Mouse (Mus musculus): ENCODE measurements at regions not wholly inside any gene's neighbourhood (a gene's known extent, or its start where the extent isn't known, plus 50 kb on each side); places are given as distances from the start of the nearest gene placed in this dataset.
A peak's percentile ranks its signal among the peaks of the same experiment; 100 is the strongest.

DNA sequence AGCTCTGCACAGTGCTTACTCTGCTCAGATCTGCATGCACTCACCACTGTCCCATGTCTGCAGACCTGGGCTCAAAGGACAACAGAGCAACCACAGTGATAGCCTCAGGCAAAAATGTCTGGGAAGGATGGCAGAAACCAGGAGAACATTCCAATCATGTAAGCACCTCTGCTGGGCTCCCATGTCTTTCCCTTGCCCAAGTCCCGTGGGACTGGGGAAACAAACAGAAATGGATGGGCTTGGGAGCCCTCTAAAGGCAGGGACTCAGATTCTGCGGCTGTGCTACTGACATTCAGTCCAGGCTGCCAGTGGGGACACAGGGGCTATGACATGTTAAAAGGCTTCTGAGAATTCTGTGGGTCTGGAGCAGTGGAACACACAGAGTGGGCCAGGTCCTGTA lies 128.8 kb upstream of the Dock1 start:
- DNase-seq = no peak

GRCm38 (mm10) chr7:134546187-134546586 lies 124.3 kb upstream of the Dock1 start:
- DNase-seq = no peak

GRCm38 (mm10) chr7:134549286-134549919 lies 121.1 kb upstream of the Dock1 start:
- no peak for DNase-seq

DNA sequence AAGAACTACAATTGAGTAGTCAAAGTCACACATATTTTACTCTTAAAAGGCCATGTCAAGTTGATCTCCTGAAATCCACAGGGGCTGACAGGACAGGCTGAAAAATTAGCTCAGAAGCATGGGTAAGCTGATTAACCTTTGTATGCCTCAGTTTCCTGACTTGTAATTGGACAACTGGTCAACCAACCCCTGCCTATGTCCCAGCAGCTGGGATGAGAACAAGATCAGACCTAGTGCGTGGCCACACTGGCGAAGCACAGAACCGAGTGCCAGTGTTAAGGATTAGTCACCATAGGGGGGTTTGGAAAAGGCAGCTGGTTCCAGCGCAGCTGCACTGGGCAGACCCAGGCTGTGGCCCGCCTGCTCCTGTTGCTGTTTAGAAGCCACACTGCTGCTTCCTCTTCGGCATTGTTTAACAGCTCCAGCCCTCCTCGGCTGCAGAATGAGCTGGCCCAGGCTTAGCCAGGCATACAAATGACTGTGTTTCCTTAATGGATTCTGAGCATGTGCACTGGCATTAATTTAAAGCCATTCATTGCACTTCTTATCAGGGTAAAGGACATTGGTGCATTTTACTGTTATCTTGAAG lies 120.1 kb upstream of the Dock1 start:
- peak; percentile 52 for DNase-seq

DNA sequence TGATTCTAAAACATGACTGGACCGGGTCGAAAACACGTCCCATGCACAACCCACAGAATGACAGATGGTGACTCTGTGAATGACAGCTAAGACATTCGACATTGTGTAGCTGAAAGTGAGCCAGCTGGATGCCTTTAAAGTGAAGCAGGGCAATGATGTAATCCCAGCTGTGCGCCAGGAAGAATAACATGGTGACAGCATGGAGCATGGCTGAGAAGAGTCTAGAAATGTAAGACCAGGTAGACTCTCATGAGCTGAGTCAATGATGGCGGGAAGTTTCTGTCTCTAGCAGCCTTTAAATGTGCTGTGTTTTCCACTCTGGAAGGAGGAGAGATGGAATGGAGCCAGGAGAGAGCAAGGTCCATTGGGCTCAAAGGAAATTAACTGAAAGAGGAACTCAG lies 118.4 kb upstream of the Dock1 start:
- DNase-seq = peak; percentile 71

- peak; percentile 70 for DNase-seq
Observed at GRCm38 (mm10) chr7:134556061-134556460, 114.4 kb upstream of the Dock1 start.

DNA sequence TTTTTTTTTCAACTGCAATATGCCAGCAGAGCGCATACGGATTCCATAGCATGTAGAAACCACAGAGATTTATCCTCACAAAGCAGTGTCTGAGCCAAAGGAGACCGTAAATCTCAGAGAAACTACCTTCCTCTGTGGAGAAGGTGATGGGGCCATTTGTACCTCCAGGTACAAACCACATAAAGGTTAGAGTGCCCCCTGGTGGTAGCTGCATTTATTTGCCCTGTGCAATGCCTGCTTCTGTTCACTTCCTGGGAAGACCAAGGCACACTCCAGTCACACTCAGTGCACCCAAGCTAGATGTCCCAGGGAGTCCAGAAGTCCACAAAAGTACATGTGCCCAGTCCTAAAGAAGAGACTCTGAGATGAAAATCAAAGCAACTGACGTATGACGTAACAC lies 104.1 kb upstream of the Dock1 start:
- DNase-seq = peak; percentile 61

GRCm38 (mm10) chr7:134569247-134569646 lies 101.2 kb upstream of the Dock1 start:
- DNase-seq = no peak

GRCm38 (mm10) chr7:134570176-134570810 lies 100.2 kb upstream of the Dock1 start:
- DNase-seq = no peak

- no peak for DNase-seq
Observed at GRCm38 (mm10) chr7:134581746-134582145, 88.7 kb upstream of the Dock1 start.

GRCm38 (mm10) chr7:134585478-134585877 lies 85.0 kb upstream of the Dock1 start:
- no peak for DNase-seq

GRCm38 (mm10) chr7:134586990-134587389 lies 83.5 kb upstream of the Dock1 start:
- no peak for DNase-seq

- no peak for DNase-seq
Observed at GRCm38 (mm10) chr7:134607886-134608285, 62.6 kb upstream of the Dock1 start.

DNA sequence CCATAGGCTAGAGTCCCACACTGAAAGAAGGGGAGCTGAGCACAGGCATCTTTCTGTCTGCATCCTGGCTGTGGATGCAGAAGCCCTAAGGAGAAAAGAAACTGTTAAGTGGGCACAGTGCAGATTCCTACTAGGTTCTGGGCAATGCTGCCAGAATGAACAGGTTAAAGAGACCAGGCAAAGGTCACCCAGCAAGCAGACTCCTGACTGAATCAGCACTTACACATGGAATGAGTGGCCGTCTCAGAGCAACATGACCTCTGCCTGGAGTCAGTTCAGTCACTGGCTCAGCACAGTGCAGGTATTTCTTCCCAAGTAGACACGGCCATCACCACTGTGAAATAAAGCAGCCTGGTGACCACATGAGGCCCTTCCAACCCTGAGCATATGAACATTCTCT lies 60.3 kb upstream of the Dock1 start:
- no peak for DNase-seq

DNA sequence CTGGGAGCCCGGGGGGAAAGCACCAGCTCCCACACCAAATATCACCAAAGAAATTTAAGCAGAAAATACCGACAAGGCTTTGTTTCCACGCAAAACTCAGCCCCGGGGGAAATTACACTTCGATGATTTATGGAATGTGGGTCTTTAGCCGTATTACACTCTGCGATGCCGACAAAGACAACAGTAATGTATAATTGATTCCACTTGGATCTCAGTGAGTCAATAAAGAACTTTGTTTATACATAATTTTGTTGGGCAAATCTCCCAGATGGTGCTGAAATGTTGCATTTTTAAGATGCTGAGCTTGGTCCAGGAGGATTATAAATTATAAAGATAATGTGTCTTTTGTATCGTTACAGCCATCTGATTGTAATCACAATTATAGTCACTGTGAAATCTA lies 59.1 kb upstream of the Dock1 start:
- DNase-seq = no peak

DNA sequence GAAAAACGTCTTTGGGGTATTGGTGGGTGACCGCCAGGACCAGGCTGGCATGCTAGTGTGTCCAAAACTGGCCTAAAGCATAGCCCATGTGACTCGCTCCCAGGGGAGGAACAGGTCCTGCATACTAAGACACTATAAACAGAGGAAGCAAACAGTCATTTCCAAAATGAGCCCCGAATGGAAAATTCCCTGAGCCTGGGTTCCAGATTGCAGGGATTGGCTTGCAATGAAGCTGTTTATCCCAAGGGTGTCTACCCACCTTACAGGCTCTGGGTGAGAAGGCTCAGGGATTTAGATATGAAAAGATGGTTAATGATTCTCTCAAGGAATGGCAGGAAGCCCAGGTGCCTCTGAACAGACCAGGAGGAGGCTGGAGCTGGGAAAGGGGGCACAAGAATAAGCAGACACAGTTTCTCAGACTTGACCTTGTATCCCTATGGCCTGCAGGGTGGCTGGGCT lies 58.2 kb upstream of the Dock1 start:
- DNase-seq = peak; percentile 44

DNA sequence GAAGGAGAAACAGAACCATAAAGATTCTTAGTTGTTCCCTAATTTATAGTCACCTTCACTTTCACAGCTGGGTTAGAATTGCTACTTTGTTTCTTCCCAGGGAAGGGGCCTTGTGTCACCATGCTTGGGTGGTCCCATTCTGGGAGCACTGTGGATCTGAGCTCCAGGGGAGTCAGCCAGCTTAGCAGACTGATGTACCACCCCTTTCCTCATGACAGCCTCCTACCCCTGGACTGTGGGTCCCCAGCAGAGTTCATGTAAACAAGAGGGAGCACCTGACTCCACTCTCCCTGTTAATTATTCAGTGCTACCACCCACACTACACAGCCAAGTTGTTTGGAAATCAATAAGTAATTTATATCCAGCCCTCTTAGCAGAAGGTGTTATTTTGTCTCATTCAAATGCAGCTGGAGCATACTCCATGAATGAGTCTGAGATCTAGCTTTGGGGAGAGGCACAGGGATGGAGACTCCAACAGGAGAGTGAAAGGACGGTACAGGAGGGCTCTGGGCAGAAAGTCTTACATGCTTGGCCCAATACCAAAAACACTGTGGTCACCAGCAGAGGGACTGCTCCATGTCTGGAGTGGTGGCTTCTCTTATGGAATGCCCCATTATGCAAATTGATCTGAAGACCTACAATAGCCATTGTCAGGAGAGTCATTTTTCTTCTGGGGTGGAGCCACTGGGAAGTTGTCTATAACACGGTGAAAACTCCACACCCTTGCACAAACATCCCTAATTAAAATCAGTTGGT lies 51.1 kb upstream of the Dock1 start:
- DNase-seq = no peak

GRCm38 (mm10) chr7:134620006-134620405 lies 50.4 kb upstream of the Dock1 start:
- no peak for DNase-seq

Data from layer of hippocampus, adult 9-11 months (tissue).